ENCODE assay signal across 8 mouse cellular contexts in genomic region chr13:69509391-69510244, GRCm38 (mm10). TPM values are rescaled to one million over a fixed set of nuclear protein-coding genes. Genes with fewer than 3 reads are reported as not detected.
A peak's percentile ranks its signal among the peaks of the same experiment; 100 is the strongest.
DNase-seq lines count a peak whose midpoint lies in the region; ATAC-seq lines count a peak whose summit lies in the region.

No protein-coding gene starts in this region.

- no peak overlapping the region for H3K9ac ChIP-seq in heart, embryonic 11.5 days (ENCODE audit: low read depth, low read length)
- no peak overlapping the region for H3K9ac ChIP-seq in limb, embryonic 13.5 days

- peak; percentile 26 to 40 for DNase-seq in heart, adult 9 months (ENCODE audit: low spot score in 2 of 2)
- peak; percentile 71 for DNase-seq in embryo, embryonic 10.5 days (ENCODE audit: low spot score)
- peak; percentile 71 for DNase-seq in retina, postnatal 1 day
- no peak for DNase-seq in urinary bladder, adult 18-20 months (ENCODE audit: low spot score in 2 of 2)
- no peak for DNase-seq in frontal cortex, postnatal 10 days (ENCODE audit: low spot score in 2 of 2)

- no peak for ATAC-seq in heart, embryonic 11.5 days (replicated peaks; ENCODE audit: insufficient number of reproducible peaks, low FRiP score, low TSS enrichment)
- ATAC-seq in CD4-positive, CD25-positive, alpha-beta regulatory T cell, adult 4 months: peak; percentile 89
- peak; percentile 74 for ATAC-seq in limb, embryonic 13.5 days (ENCODE audit: low FRiP score, low read depth)

- H3K4me1 ChIP-seq in heart, embryonic 11.5 days (ENCODE audit: control insufficient read depth, insufficient read depth, low read length): no peaks in the 10 kb centered on the region
- H3K4me1 ChIP-seq in limb, embryonic 13.5 days: 0 out of 2 replicates have a peak, but pooled peaks cover 5% of the 10 kb centered on the region

- no peaks in the 10 kb centered on the region for H3K27me3 ChIP-seq in heart, embryonic 11.5 days (ENCODE audit: control insufficient read depth, insufficient read depth, low read length)
- H3K27me3 ChIP-seq in limb, embryonic 13.5 days: no peaks in the 10 kb centered on the region

- no peak overlapping the region for H3K4me2 ChIP-seq in heart, embryonic 11.5 days
- no peak overlapping the region for H3K4me2 ChIP-seq in limb, embryonic 13.5 days (replicated peaks)

- H3K9me3 ChIP-seq in heart, embryonic 11.5 days (replicated peaks; ENCODE audit: control insufficient read depth, low read length): no peaks in the 10 kb centered on the region
- no peaks in the 10 kb centered on the region for H3K9me3 ChIP-seq in limb, embryonic 13.5 days

- no peak overlapping the region for H3K4me3 ChIP-seq in heart, embryonic 11.5 days (ENCODE audit: low read depth, low read length)
- no peak overlapping the region for H3K4me3 ChIP-seq in limb, embryonic 13.5 days

- 67% methylated on average over 9 of the region's 9 CpGs for WGBS in heart, embryonic 11.5 days (ENCODE audit: insufficient replicate concordance)
- 63% methylated on average over 9 of the region's 9 CpGs for WGBS in limb, embryonic 13.5 days

- H3K36me3 ChIP-seq in heart, embryonic 11.5 days (ENCODE audit: control insufficient read depth, insufficient read depth, low read length): peaks cover 22% of the 10 kb centered on the region
- peaks cover 76% of the 10 kb centered on the region for H3K36me3 ChIP-seq in limb, embryonic 13.5 days

- no peak overlapping the region for H3K27ac ChIP-seq in heart, embryonic 11.5 days (ENCODE audit: low read depth, low read length)
- H3K27ac ChIP-seq in limb, embryonic 13.5 days: no peak overlapping the region

RNA-seq across cellular contexts. Expression of gene Nsun2, which starts 23.9 kb away (rescaled TPM):
- polyA plus RNA-seq in heart, embryonic 11.5 days (2014; fragmentation: Nextera tagmentation; extraction: Ambion mirVana): 78.5 and 87.8 TPM in 2 replicates
- 10 to 100 TPM; 26.3 to 30.7 TPM for polyA plus RNA-seq in CD4-positive, CD25-positive, alpha-beta regulatory T cell, adult 4 months (2017; shearing (Covaris generic))
- 120 and 125 TPM in 2 replicates for polyA plus RNA-seq in limb, embryonic 13.5 days (2015; fragmentation: Nextera tagmentation; extraction: Ambion mirVana)

RNA-seq across cellular contexts. Expression of gene Tent4a, which starts 24.8 kb away (rescaled TPM):
- 4.7 and 5.1 TPM in 2 replicates for polyA plus RNA-seq in heart, embryonic 11.5 days (2014; fragmentation: Nextera tagmentation; extraction: Ambion mirVana)
- polyA plus RNA-seq in CD4-positive, CD25-positive, alpha-beta regulatory T cell, adult 4 months (2017; shearing (Covaris generic)): 1 to 10 TPM; 4.4 to 5.6 TPM
- 6.3 and 6.7 TPM in 2 replicates for polyA plus RNA-seq in limb, embryonic 13.5 days (2015; fragmentation: Nextera tagmentation; extraction: Ambion mirVana)

Comparison
In these comparisons a context has a peak if more than half of its experiments do, and no peak if none do; other contexts are left out.
1. DNase-seq: peak in heart, adult 9 months (2 of 2), embryo, embryonic 10.5 days (single experiment) and retina, postnatal 1 day (single experiment); none in urinary bladder, adult 18-20 months (0 of 2) and frontal cortex, postnatal 10 days (0 of 2).